Mouse (Mus musculus) lung, embryonic 15.5 days (tissue): ENCODE results near the gene Hmgb1. TPM values are rescaled to one million over a fixed set of nuclear protein-coding genes. Genes with fewer than 3 reads are reported as not detected.

Experiments used
- ATAC-seq: fragments of 200-750 bp; cut with Nextera tagmentation; 2 replicates; pipeline ENCODE4 v1.8.0; 2017; ENCODE audit warnings: moderate number of reproducible peaks, borderline replicate concordance; ENCODE audit not compliant: low FRiP score, low TSS enrichment; ENCODE audit errors: extremely low read depth
- H3K27ac ChIP-seq: fragments of 300-500 bp; sonication (generic); 2 replicates; pipeline ENCODE4 v1.5.1; 2015; ENCODE audit warnings: moderate library complexity, mild to moderate bottlenecking, inconsistent platforms
- H3K27me3 ChIP-seq: fragments of 300-500 bp; sonication (generic); 2 replicates; pipeline ENCODE4 v1.6.1; 2015; ENCODE audit warnings: inconsistent platforms
- H3K36me3 ChIP-seq: fragments of 300-500 bp; sonication (generic); 2 replicates; pipeline ENCODE4 v1.6.1; 2015; ENCODE audit warnings: inconsistent platforms
- H3K4me1 ChIP-seq: fragments of 300-500 bp; sonication (generic); 2 replicates; pipeline ENCODE4 v1.6.1; 2015; ENCODE audit warnings: inconsistent platforms
- H3K4me2 ChIP-seq: fragments of 300-500 bp; sonication (generic); 2 replicates; pipeline ENCODE4 v1.6.1; 2015; ENCODE audit warnings: inconsistent platforms, mild to moderate bottlenecking, moderate library complexity
- H3K4me3 ChIP-seq: fragments of 300-500 bp; sonication (generic); 2 replicates; pipeline ENCODE4 v1.5.1; 2015; ENCODE audit warnings: mild to moderate bottlenecking, inconsistent platforms
- H3K9ac ChIP-seq: fragments of 300-500 bp; sonication (generic); 2 replicates; pipeline ENCODE4 v1.6.1; 2015; ENCODE audit warnings: inconsistent platforms
- H3K9me3 ChIP-seq: fragments of 300-500 bp; sonication (generic); 2 replicates; pipeline ENCODE4 v1.6.1; 2016; ENCODE audit warnings: inconsistent platforms
- WGBS: fragments of 180-500 bp; shearing (Covaris S2); methylation state at CpG from one replicate; pipeline ENCODE4 v1.1.7; 2015; 5-methylcytosine and 5-hydroxymethylcytosine counted together
- polyA plus RNA-seq: library from polyadenylated mRNA; unstranded; fragments of >200 nt; fragmentation: Nextera tagmentation; extraction: Ambion mirVana; gene quantifications from 2 replicates; pipeline ENCODE4 v1.2.1, GENCODE M21; 2015

Hmgb1 gene
- polyA plus RNA-seq, 1 experiment from 2014 or later = 1,537 TPM

DNA sequence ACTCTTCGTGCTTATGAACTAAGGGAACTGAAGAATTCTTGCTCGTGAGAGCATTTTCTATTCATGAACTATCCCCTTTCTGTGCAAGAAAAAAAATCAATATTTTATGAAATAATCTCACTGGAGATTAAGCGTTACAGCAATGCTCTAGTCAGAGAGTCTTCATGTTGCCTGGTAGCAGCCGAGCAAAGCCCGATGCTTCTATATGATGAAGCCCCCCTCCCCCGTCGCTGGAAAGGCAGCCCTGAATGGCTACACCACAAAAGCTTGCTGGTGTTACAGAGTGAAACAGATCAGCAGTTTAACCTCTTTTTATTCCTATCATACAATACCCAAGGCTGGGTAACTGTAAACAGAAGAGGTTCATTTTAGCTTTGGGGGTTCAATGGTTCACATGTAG, 70.3 kb downstream of the Hmgb1 start:
- Histone ChIP-seq H3K4me1 (no peaks in the 10 kb centered on the region), H3K9ac (no peak overlapping the region), H3K9me3 (no peaks in the 10 kb centered on the region), H3K4me2 (no peak overlapping the region), H3K27ac (no peak overlapping the region), H3K36me3 (no peaks in the 10 kb centered on the region), H3K4me3 (no peak overlapping the region), H3K27me3 (no peaks in the 10 kb centered on the region)
- 77% methylated on average over 7 of the region's 7 CpGs for WGBS
- no peak for ATAC-seq

DNA sequence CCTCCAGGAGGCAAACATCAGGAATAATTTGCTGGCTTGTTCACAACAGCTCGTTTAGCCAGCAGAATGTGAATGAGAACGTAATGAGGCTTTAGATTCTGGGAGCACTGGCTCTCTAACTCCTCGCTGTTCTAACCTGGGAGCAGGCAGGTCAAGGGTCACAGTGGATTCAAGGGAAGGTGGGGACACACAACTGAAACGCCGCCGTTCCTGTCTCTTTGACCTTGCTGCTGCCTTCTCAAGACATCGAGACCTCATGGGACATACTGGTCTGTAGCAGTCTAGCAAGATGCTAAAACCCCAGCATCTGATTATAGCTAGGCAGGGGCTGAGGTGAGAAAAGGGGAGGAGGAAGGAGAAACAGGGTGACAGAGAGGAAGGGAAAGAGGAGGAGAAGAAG, 70.8 kb downstream of the Hmgb1 start:
- H3K4me3 ChIP-seq = no peak overlapping the region
- H3K36me3 ChIP-seq = no peaks in the 10 kb centered on the region
- ATAC-seq = no peak
- no peak overlapping the region for H3K27ac ChIP-seq
- H3K27me3 ChIP-seq = no peaks in the 10 kb centered on the region
- H3K4me2 ChIP-seq = no peak overlapping the region
- no peaks in the 10 kb centered on the region for H3K9me3 ChIP-seq
- H3K9ac ChIP-seq = no peak overlapping the region
- no peaks in the 10 kb centered on the region for H3K4me1 ChIP-seq
- WGBS = 61% methylated on average over 7 of the region's 7 CpGs

DNA sequence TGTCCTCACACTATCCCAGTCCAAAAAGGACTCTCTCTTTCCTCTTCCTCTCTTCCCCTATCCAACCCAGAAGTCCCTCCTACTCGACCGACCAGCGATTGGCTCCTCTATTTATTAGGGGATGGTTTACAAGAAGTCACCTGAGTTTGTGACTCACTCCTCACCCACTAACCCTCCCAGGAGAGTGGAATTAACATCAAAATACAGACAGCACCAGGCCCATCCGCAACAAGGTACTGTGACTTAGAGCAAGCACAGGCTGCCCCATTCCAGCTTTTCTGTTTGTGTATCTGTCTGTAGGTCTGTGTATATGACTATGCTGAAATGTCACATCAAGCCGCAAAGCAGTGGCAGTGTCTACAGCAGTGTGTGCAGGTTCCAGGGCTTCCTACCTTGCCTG, 71.7 kb downstream of the Hmgb1 start:
- H3K27me3 ChIP-seq = no peaks in the 10 kb centered on the region
- H3K9me3 ChIP-seq = no peaks in the 10 kb centered on the region
- no peak overlapping the region for H3K4me3 ChIP-seq
- H3K36me3 ChIP-seq = no peaks in the 10 kb centered on the region
- WGBS = 82% methylated on average over 5 of the region's 5 CpGs
- H3K27ac ChIP-seq = no peak overlapping the region
- no peaks in the 10 kb centered on the region for H3K4me1 ChIP-seq
- no peak overlapping the region for H3K9ac ChIP-seq
- no peak for ATAC-seq
- H3K4me2 ChIP-seq = no peak overlapping the region

DNA sequence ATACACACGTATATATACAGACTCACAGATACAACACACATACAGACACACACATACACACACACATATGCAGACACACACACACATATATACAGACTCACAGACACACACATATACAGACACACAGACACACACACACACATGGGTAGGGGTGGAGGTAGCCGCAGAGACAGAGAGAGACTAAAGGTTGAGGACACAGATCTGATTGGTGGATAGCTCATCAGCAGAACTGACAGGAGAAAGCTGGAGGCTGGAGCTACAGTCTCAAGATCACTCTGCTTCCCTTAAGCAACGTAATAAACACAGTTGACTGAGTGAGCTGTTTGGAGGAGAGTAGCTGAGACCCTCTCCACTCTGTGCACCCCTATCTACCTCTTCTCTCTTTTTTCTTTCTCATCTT, 75.1 kb downstream of the Hmgb1 start:
- no peak overlapping the region for H3K4me3 ChIP-seq
- no peaks in the 10 kb centered on the region for H3K9me3 ChIP-seq
- no peaks in the 10 kb centered on the region for H3K4me1 ChIP-seq
- no peak overlapping the region for H3K27ac ChIP-seq
- H3K4me2 ChIP-seq = no peak overlapping the region
- no peaks in the 10 kb centered on the region for H3K36me3 ChIP-seq
- WGBS = 70% methylated on average over 3 of the region's 3 CpGs
- no peak for ATAC-seq
- H3K9ac ChIP-seq = no peak overlapping the region
- no peaks in the 10 kb centered on the region for H3K27me3 ChIP-seq

DNA sequence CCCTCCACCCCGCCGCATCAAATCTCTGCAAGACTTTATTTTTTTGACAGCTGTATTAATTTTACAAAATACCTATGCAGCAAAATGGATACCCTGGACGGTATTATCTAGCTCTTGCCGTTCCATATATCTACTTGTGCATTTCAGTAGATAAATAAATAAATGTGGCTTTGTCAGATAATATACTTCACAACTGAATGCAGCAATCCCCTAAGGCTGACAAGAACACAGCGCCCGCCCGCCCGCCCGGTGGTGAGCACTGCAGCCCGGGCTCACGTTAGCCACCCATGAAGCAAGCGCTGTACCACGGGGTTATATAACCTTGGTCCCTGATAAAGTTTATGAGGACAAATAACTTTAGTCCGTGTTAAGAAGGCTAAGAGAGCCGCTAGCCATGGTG, 76.1 kb downstream of the Hmgb1 start:
- no peaks in the 10 kb centered on the region for H3K9me3 ChIP-seq

DNA sequence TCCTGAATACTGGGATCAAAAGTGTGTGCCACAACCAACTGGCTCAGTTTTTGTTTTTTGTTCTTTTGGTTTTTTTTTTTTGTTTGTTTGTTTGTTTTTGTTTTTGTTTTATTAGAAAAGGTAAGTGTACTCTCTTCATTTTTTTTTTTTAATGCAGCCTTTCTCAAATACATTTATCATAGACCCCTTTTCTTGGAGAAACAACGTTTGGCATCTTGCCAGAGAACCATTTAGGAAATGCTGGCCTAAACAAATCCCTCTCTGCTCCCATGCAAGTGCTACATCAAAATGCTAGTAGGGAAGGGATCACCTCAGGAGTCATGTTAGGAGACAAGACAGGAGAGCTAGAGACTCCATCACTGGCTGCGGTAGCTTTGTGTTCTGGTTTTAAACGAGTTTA, 76.7 kb downstream of the Hmgb1 start:
- no peaks in the 10 kb centered on the region for H3K4me1 ChIP-seq
- no peak for ATAC-seq
- H3K36me3 ChIP-seq = no peaks in the 10 kb centered on the region
- 34% methylated on average over 3 of the region's 3 CpGs for WGBS
- H3K4me2 ChIP-seq = no peak overlapping the region
- H3K9me3 ChIP-seq = no peaks in the 10 kb centered on the region
- H3K27me3 ChIP-seq = no peaks in the 10 kb centered on the region
- H3K27ac ChIP-seq = no peak overlapping the region
- H3K4me3 ChIP-seq = no peak overlapping the region
- no peak overlapping the region for H3K9ac ChIP-seq

More for the DNA sequence above, 76.1 kb downstream of the Hmgb1 start:
- H3K36me3 ChIP-seq = no peaks in the 10 kb centered on the region
- H3K27ac ChIP-seq = no peak overlapping the region
- ATAC-seq = no peak
- no peak overlapping the region for H3K9ac ChIP-seq
- no peaks in the 10 kb centered on the region for H3K4me1 ChIP-seq
- no peaks in the 10 kb centered on the region for H3K27me3 ChIP-seq
- H3K4me2 ChIP-seq = no peak overlapping the region
- 69% methylated on average over 15 of the region's 15 CpGs for WGBS
- H3K4me3 ChIP-seq = no peak overlapping the region

DNA sequence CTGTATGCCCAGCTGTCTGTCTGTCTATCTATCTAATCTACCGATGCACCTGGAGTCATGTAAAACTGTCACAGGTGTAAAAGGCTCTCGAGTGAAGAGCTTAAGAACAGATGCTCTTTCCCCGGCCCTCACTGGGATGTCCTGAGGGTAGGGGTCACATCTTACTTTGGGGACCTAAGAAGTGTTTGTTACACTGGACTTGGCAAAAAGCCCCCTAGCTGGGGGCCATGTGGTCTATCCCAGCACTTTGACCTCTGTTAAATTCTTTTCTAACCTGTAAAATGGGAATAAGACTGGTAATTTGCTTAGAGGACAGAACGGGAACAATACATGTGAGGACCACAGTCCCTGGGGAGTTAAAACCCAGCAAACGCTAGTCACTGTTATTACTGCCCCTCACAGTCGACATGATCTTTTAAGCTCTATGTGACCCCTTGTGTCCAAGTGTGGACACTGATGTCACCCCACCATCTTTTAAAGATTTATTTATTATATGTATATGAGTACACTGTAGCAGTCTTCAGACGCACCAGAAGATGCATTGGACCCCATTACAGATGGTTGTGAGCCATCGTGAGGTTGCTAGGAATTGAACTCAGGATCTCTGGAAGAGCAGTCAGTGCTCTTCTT, 80.1 kb downstream of the Hmgb1 start:
- no peak for ATAC-seq
- Histone ChIP-seq H3K9me3 (no peaks in the 10 kb centered on the region), H3K36me3 (no peaks in the 10 kb centered on the region), H3K27me3 (no peaks in the 10 kb centered on the region), H3K4me2 (no peak overlapping the region), H3K4me1 (no peaks in the 10 kb centered on the region), H3K4me3 (no peak overlapping the region), H3K27ac (no peak overlapping the region), H3K9ac (no peak overlapping the region)
- WGBS = 84% methylated on average over 8 of the region's 8 CpGs

DNA sequence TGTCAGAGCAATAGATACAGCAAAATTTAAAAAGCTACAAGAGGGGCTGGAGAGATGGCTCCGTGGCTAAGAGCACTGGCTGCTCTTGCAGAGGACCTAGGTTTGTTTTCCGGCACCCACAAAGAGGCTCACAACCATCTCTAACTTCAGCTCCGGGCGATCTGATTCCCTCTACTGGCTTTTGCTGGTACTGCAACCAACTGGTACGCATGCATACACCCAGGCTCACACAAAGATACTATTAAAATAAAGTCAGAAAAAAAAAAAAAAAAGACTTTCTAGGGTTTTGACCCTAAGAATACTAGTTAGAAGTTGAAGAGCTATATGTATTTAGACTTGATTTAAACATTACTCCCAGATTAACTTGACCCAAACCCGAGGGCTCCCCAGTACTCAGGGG, 82.4 kb downstream of the Hmgb1 start:
- no peak for ATAC-seq
- Histone ChIP-seq H3K9me3 (no peaks in the 10 kb centered on the region), H3K4me1 (no peaks in the 10 kb centered on the region), H3K36me3 (no peaks in the 10 kb centered on the region), H3K27ac (no peak overlapping the region), H3K9ac (no peak overlapping the region), H3K4me2 (no peak overlapping the region), H3K4me3 (no peak overlapping the region), H3K27me3 (no peaks in the 10 kb centered on the region; the same call in 1 of the 2 replicates)
- 77% methylated on average over 6 of the region's 6 CpGs for WGBS

DNA sequence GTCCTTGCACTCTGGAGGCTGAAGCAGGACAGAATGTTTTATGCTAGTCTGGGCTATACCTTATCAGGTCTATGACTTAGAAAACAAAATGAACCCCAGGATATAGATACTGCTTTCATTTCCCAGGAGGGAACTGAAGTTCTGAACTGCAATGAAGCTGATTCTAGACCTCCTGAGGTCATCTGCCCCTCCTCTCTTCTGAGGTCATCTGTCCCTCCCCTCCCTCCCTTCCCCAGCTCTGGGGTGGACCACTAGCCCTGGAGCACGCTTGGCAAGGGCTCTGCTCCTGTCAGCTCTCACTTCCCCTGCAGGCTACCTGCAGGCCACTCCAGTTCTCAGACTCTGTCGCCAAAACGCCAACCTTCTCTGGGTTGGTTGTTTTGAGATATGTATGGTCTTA, 84.2 kb downstream of the Hmgb1 start:
- no peak for ATAC-seq
- H3K4me1 ChIP-seq = no peaks in the 10 kb centered on the region
- H3K4me2 ChIP-seq = no peak overlapping the region
- 73% methylated on average over 3 of the region's 3 CpGs for WGBS
- H3K9ac ChIP-seq = no peak overlapping the region
- no peaks in the 10 kb centered on the region for H3K9me3 ChIP-seq
- no peak overlapping the region for H3K4me3 ChIP-seq
- no peaks in the 10 kb centered on the region; the same call in 1 of the 2 replicates for H3K27me3 ChIP-seq
- no peak overlapping the region for H3K27ac ChIP-seq
- no peaks in the 10 kb centered on the region for H3K36me3 ChIP-seq

DNA sequence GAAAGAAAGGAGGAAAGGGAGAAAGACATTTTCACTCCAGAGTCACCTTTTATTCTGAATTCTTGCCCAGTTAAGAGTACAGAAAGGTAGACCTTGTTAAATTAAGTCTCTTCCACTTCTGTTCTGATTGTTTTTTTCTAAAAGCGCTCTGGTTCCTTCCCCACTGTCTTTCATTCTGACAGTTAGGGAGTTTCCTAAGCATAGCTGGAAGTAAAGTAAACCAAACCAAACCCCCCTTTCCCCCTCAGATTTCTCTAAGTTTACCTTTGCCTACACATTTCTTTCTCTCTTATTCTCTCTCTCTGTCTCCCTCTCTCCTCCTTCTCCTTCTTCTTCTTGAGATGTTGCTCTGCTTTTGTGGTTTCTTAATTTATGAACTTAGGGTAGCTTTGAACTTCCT, 85.3 kb downstream of the Hmgb1 start:
- Histone ChIP-seq H3K9me3 (no peaks in the 10 kb centered on the region), H3K27me3 (no peaks in the 10 kb centered on the region; the same call in 1 of the 2 replicates), H3K9ac (no peak overlapping the region), H3K36me3 (no peaks in the 10 kb centered on the region), H3K4me3 (no peak overlapping the region), H3K27ac (no peak overlapping the region), H3K4me2 (no peak overlapping the region), H3K4me1 (no peaks in the 10 kb centered on the region)
- WGBS = 73% methylated on average over 1 of the region's 1 CpGs
- ATAC-seq = no peak

DNA sequence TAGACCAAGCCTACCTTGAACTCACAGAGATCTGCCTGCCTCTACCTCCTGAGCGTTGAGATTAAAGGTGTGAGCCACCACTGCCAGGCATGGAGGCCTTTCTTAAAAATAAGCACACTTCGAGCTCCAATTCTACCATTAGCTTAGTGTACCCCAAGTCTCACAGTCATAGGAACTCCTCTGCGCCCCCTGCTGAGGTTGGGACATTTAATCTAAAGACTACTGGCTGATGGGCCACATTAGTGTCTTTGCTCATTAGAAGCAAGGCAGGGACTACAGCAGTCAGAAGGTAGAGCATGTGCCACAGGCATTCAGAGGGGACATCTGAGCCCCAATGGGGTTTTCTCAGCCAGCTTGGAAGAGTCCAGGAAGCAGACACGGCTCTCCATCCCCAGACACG, 86.4 kb downstream of the Hmgb1 start:
- Histone ChIP-seq H3K27me3 (no peaks in the 10 kb centered on the region; the same call in 1 of the 2 replicates), H3K9me3 (no peaks in the 10 kb centered on the region), H3K4me3 (no peak overlapping the region), H3K27ac (no peak overlapping the region), H3K4me2 (no peak overlapping the region), H3K36me3 (no peaks in the 10 kb centered on the region), H3K4me1 (no peaks in the 10 kb centered on the region), H3K9ac (no peak overlapping the region)
- ATAC-seq = no peak
- WGBS = 75% methylated on average over 5 of the region's 5 CpGs

DNA sequence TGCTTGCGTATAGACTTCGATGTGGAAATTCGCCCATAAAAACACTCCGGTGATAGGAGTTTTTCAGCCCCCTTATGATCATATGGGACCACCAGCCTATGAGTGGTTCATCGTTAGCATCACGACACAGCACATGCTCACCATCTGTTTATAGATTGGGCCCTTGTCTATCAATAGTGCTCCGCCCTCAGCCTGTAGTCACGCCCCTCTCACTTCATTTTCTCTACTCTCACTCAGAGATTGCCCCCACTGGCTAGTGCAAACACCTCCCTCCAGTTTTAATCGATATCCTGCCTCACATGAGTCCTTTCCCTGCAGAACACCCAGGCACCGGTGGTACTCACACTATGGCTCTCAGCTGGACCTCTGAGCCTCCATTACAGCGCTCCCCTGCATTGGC, 88.0 kb downstream of the Hmgb1 start:
- no peak overlapping the region for H3K4me2 ChIP-seq
- H3K9me3 ChIP-seq = no peaks in the 10 kb centered on the region
- no peak overlapping the region for H3K9ac ChIP-seq
- H3K36me3 ChIP-seq = no peaks in the 10 kb centered on the region
- no peak overlapping the region for H3K27ac ChIP-seq
- WGBS = 52% methylated on average over 11 of the region's 11 CpGs
- H3K4me1 ChIP-seq = no peaks in the 10 kb centered on the region
- no peaks in the 10 kb centered on the region; the same call in 1 of the 2 replicates for H3K27me3 ChIP-seq
- ATAC-seq = no peak
- H3K4me3 ChIP-seq = no peak overlapping the region

DNA sequence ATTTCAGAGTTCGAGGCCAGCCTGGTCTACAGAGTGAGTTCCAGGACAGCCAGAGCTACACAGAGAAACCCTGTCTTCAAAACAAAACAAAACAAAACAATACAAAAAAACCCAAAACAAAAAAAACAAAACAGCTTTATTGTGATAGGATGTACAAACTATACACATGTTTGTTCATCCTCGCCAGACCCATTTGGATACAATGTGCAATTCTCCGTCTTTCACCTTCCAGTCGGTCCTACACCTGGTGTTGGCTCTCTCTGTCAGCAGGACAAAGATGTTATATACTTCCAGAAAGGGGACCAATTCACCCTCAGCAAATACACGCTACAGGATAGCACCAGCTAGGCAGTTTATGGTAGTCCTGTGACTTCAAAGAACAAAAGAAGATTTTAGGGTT, 91.4 kb downstream of the Hmgb1 start:
- ATAC-seq = no peak
- no peaks in the 10 kb centered on the region for H3K36me3 ChIP-seq
- no peak overlapping the region for H3K4me3 ChIP-seq
- no peak overlapping the region for H3K4me2 ChIP-seq
- H3K4me1 ChIP-seq = no peaks in the 10 kb centered on the region
- no peaks in the 10 kb centered on the region; the same call in 1 of the 2 replicates for H3K27me3 ChIP-seq
- H3K9ac ChIP-seq = no peak overlapping the region
- H3K27ac ChIP-seq = no peak overlapping the region
- no peaks in the 10 kb centered on the region for H3K9me3 ChIP-seq
- WGBS = 88% methylated on average over 5 of the region's 5 CpGs
